Mouse (Mus musculus): Measurements from ENCODE around the gene Gkn1. TPM values are rescaled to one million over a fixed set of nuclear protein-coding genes. Genes with fewer than 3 reads are reported as not detected.
A peak's percentile ranks its signal among the peaks of the same experiment; 100 is the strongest.

Gkn1 gene
- polyA plus RNA-seq, 1 experiment from 2014 or later = not detected

DNA sequence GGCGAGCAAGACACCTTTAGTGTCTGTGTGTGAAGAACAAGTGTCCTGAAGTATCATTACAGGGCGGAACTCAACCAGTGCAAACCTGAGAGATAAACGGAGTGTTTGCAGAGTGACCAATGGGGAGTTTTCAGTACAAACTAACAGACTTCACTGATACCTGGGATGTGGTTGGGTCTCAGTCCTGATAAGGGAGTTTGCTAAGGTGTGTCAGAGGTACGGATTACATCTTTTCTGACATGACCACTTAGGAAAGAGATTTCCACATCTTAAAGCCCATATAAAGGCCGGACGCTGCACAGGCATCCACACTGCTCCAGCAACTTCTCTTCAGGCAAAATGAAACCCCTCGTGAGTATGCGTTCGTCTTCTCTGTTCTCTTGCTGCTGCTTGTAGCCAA, 22.3 kb upstream of the Gkn1 start, which contains the start of gene Gkn2:
TSS of gene Gkn2 (plus strand) at position 301 of the 400 bp plus-strand sequence.
- 79% methylated on average over 9 of the region's 9 CpGs for WGBS
- H3K4me1 ChIP-seq = no peaks in the 10 kb centered on the region
- no peak within 1 kb of the TSS for H3K27ac ChIP-seq (replicated peaks)
- no peak for ATAC-seq (ENCODE audit: extremely low read depth, insufficient number of reproducible peaks, low FRiP score, low TSS enrichment)
- no peak within 1 kb of the TSS for H3K4me2 ChIP-seq
- no peaks in the 10 kb centered on the region for H3K36me3 ChIP-seq
- H3K9me3 ChIP-seq = no peaks in the 10 kb centered on the region
- peaks cover 84% of the 10 kb centered on the region for H3K27me3 ChIP-seq (replicated peaks)
- no peak within 1 kb of the TSS for H3K9ac ChIP-seq
- H3K4me3 ChIP-seq = no peak within 1 kb of the TSS

GRCm38 (mm10) chr6:87369223-87369622, 18.5 kb upstream of the Gkn1 start:
- H3K36me3 ChIP-seq = no peaks in the 10 kb centered on the region
- ATAC-seq (ENCODE audit: extremely low read depth, insufficient number of reproducible peaks, low FRiP score, low TSS enrichment) = no peak
- H3K4me1 ChIP-seq = no peaks in the 10 kb centered on the region
- H3K27ac ChIP-seq (replicated peaks) = no peak overlapping the region
- H3K4me3 ChIP-seq = no peak overlapping the region
- H3K4me2 ChIP-seq = no peak overlapping the region
- WGBS = 68% methylated on average over 5 of the region's 5 CpGs
- no peaks in the 10 kb centered on the region for H3K9me3 ChIP-seq
- no peak overlapping the region for H3K9ac ChIP-seq
- peaks cover 62% of the 10 kb centered on the region for H3K27me3 ChIP-seq (replicated peaks)

DNA sequence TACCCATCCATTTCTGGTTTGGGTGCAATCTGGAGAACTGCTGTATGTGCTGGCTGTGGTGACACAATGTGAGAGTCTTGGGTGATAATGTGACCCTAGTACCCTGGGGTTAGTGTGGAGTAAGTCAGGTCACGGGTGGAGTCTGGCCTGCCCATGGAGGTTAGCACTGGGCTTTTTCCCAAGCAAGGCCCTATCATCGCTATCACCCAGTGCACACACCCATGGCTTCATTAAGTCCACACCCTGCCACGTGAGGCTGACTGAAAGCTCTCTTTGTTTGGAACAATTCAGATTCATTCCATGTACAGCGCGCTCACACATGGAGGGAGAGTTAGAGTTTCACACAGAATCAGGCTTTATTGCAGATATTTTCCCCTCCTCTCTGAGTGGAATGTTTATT, 3.7 kb upstream of the Gkn1 start:
- H3K9me3 ChIP-seq = no peaks in the 10 kb centered on the region
- H3K4me3 ChIP-seq = no peak overlapping the region
- peaks cover 21% of the 10 kb centered on the region for H3K27me3 ChIP-seq (replicated peaks)
- H3K27ac ChIP-seq (replicated peaks) = no peak overlapping the region
- no peaks in the 10 kb centered on the region for H3K4me1 ChIP-seq
- H3K36me3 ChIP-seq = no peaks in the 10 kb centered on the region
- H3K9ac ChIP-seq = no peak overlapping the region
- no peak overlapping the region for H3K4me2 ChIP-seq
- ATAC-seq (ENCODE audit: extremely low read depth, insufficient number of reproducible peaks, low FRiP score, low TSS enrichment) = no peak
- WGBS = 68% methylated on average over 5 of the region's 5 CpGs

DNA sequence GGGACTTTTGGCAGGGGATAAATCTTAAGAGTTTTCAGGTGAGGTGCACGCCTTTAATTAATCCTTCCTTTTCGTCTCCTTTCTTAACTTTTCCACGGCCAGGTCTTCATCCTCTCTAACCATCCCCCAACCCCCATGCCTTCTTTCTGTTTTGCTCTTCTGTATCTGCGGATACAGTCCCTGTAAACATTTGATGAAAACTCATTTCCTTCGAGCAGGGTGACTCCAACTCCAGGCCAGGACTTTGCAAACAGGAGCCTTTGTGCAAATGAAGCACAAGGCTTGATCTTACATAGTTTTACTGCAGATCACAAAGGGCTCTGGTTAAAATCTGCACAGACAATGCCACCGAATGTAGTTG, 14.8 kb downstream of the Gkn1 start:
- 28% methylated on average over 6 of the region's 6 CpGs for WGBS
- H3K9me3 ChIP-seq = no peaks in the 10 kb centered on the region
- H3K9ac ChIP-seq = no peak overlapping the region; the same call in 1 of the 2 replicates
- ATAC-seq (ENCODE audit: extremely low read depth, insufficient number of reproducible peaks, low FRiP score, low TSS enrichment) = no peak
- H3K27ac ChIP-seq (replicated peaks) = no peak overlapping the region
- peaks cover 44% of the 10 kb centered on the region for H3K27me3 ChIP-seq (replicated peaks)
- H3K36me3 ChIP-seq = no peaks in the 10 kb centered on the region
- H3K4me2 ChIP-seq = peak overlapping the region; percentile 91; the same call in 1 of the 2 replicates
- H3K4me1 ChIP-seq = peaks cover 24% of the 10 kb centered on the region
- H3K4me3 ChIP-seq = peak overlapping the region; percentile 76; the same call in 1 of the 2 replicates

- Histone ChIP-seq H3K4me1 (peaks cover 30% of the 10 kb centered on the region), H3K27me3 (replicated peaks) (peaks cover 47% of the 10 kb centered on the region), H3K4me2 (peak within 1 kb of the TSS; percentile 91), H3K27ac (replicated peaks) (peak within 1 kb of the TSS; percentile 87), H3K9me3 (no peaks in the 10 kb centered on the region), H3K9ac (peak within 1 kb of the TSS; percentile 91), H3K4me3 (peak within 1 kb of the TSS; percentile 76), H3K36me3 (no peaks in the 10 kb centered on the region)
- WGBS = under 1% methylated on average over 54 of the region's 54 CpGs
- ATAC-seq (ENCODE audit: extremely low read depth, insufficient number of reproducible peaks, low FRiP score, low TSS enrichment) = peak; percentile 25; the same call in 1 of the 2 replicates
Measured at GRCm38 (mm10) chr6:87335091-87335934, 15.4 kb downstream of the Gkn1 start, which contains the start of gene Antxr1. Gene Antxr1 (minus strand): TSS chr6:87335821.

- Histone ChIP-seq H3K4me2 (peak overlapping the region; percentile 91), H3K9ac (peak overlapping the region; percentile 91), H3K27ac (replicated peaks) (peak overlapping the region; percentile 87), H3K4me3 (peak overlapping the region; percentile 76), H3K9me3 (no peaks in the 10 kb centered on the region), H3K36me3 (no peaks in the 10 kb centered on the region), H3K4me1 (peaks cover 38% of the 10 kb centered on the region), H3K27me3 (replicated peaks) (peaks cover 47% of the 10 kb centered on the region)
- no peak for ATAC-seq (ENCODE audit: extremely low read depth, insufficient number of reproducible peaks, low FRiP score, low TSS enrichment)
- WGBS = 22% methylated on average over 11 of the region's 11 CpGs
Measured at GRCm38 (mm10) chr6:87334361-87335090, 16.2 kb downstream of the Gkn1 start.

GRCm38 (mm10) chr6:87332380-87332779, 18.4 kb downstream of the Gkn1 start:
- 72% methylated on average over 2 of the region's 2 CpGs for WGBS
- H3K4me3 ChIP-seq = peak overlapping the region; percentile 76; the same call in 1 of the 2 replicates

DNA sequence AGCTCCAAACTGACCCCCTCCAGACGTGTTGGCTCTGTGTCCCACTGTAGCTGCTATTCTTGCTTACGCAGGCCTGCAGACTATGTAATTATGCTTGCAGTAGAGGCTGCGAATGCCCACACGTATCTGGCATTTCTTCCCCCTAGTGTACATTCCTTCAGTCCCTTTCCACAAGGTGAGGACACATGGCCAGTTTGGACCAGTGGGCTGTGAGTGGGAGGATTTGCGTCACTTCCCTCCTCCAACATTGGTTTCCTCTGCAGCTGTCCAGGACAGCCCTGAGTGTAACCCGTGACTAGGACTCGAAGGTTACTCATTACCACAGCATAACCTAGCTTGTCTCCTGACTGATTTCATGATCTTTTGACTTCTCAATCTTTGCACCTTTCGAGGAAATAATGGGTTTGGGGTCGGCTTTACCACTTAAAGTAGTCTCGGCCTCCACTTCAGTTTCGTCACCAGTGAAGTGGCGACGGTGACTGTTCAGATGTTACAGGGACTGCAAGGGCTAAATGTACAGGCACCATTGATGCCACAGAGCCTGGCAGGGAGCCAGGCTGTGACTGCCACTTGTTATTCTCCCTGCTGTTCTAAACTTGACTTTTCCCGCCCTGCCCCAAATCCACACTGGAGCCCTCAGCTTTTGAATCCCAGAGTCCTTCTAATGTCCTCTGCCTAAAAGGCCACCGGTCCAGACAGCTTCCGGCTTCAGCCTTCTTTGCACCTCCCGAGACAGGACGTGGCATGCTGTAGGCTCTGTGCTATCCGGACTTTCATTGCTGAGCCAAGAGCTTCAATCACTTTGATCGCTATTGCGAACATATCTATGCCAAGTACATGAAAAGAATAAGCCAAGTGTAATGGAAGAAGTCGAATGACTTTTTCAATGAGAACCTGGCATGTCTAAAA, 22.2 kb downstream of the Gkn1 start:
- Histone ChIP-seq H3K9me3 (no peaks in the 10 kb centered on the region), H3K4me1 (peaks cover 45% of the 10 kb centered on the region), H3K27me3 (replicated peaks) (peaks cover 11% of the 10 kb centered on the region; the same call in 1 of the 2 replicates), H3K4me3 (no peak overlapping the region), H3K36me3 (no peaks in the 10 kb centered on the region), H3K9ac (no peak overlapping the region), H3K27ac (replicated peaks) (peak overlapping the region; percentile 51), H3K4me2 (peak overlapping the region; percentile 27)
- 54% methylated on average over 22 of the region's 22 CpGs for WGBS
- ATAC-seq (ENCODE audit: extremely low read depth, insufficient number of reproducible peaks, low FRiP score, low TSS enrichment) = no peak

More at GRCm38 (mm10) chr6:87332380-87332779, 18.4 kb downstream of the Gkn1 start:
- no peaks in the 10 kb centered on the region for H3K9me3 ChIP-seq
- H3K27ac ChIP-seq (replicated peaks) = no peak overlapping the region
- H3K9ac ChIP-seq = no peak overlapping the region
- peaks cover 57% of the 10 kb centered on the region for H3K4me1 ChIP-seq
- no peak for ATAC-seq (ENCODE audit: extremely low read depth, insufficient number of reproducible peaks, low FRiP score, low TSS enrichment)
- H3K4me2 ChIP-seq = peak overlapping the region; percentile 91
- H3K27me3 ChIP-seq (replicated peaks) = peaks cover 36% of the 10 kb centered on the region
- H3K36me3 ChIP-seq = no peaks in the 10 kb centered on the region

GRCm38 (mm10) chr6:87326932-87327331, 23.8 kb downstream of the Gkn1 start:
- H3K27me3 ChIP-seq (replicated peaks) = 0 out of 2 replicates have a peak, but pooled peaks cover 3% of the 10 kb centered on the region
- no peak for ATAC-seq (ENCODE audit: extremely low read depth, insufficient number of reproducible peaks, low FRiP score, low TSS enrichment)
- H3K4me2 ChIP-seq = no peak overlapping the region
- no peaks in the 10 kb centered on the region for H3K9me3 ChIP-seq
- H3K4me1 ChIP-seq = peaks cover 41% of the 10 kb centered on the region
- no peaks in the 10 kb centered on the region for H3K36me3 ChIP-seq
- H3K9ac ChIP-seq = no peak overlapping the region
- H3K27ac ChIP-seq (replicated peaks) = no peak overlapping the region
- WGBS = 74% methylated on average over 2 of the region's 2 CpGs
- H3K4me3 ChIP-seq = no peak overlapping the region

- no peak overlapping the region for H3K4me2 ChIP-seq
- H3K27me3 ChIP-seq (replicated peaks) = no peaks in the 10 kb centered on the region
- no peak overlapping the region for H3K4me3 ChIP-seq
- H3K36me3 ChIP-seq = no peaks in the 10 kb centered on the region
- no peak for ATAC-seq (ENCODE audit: extremely low read depth, insufficient number of reproducible peaks, low FRiP score, low TSS enrichment)
- 76% methylated on average over 2 of the region's 2 CpGs for whole genome bisulfite sequencing
- no peaks in the 10 kb centered on the region for H3K9me3 ChIP-seq
- peaks cover 8% of the 10 kb centered on the region for H3K4me1 ChIP-seq
- H3K9ac ChIP-seq = no peak overlapping the region
- H3K27ac ChIP-seq (replicated peaks) = no peak overlapping the region
Measured at GRCm38 (mm10) chr6:87323381-87323780, 27.4 kb downstream of the Gkn1 start.
